Mouse (Mus musculus): ENCODE results near the gene Rprd1b.

- TF ChIP-seq USF1 (IDR thresholded peaks at IDR 0.05; ENCODE audit: low read depth) (no peak), MYOD1 (IDR thresholded peaks at IDR 0.05; ENCODE audit: control insufficient read depth, insufficient read length, low read depth) (no peak), CTCF (IDR thresholded peaks at IDR 0.05; ENCODE audit: control insufficient read depth, insufficient read depth, insufficient read length) (no peak), MAX (IDR thresholded peaks at IDR 0.05) (no peak)
Measured at GRCm38 (mm10) chr2:158155615-158156014, 127.3 kb downstream of the Rprd1b start.

Data from C2C12 (cell line).